Mouse (Mus musculus) brain, adult 2 months (tissue): ENCODE results near the gene Man2b2.

Experiments
- DNase-seq: peaks from one replicate; pipeline ENCODE4 v3.0.0; 2011; ENCODE audit warnings: low read depth, low spot score

Gene Man2b2

DNA sequence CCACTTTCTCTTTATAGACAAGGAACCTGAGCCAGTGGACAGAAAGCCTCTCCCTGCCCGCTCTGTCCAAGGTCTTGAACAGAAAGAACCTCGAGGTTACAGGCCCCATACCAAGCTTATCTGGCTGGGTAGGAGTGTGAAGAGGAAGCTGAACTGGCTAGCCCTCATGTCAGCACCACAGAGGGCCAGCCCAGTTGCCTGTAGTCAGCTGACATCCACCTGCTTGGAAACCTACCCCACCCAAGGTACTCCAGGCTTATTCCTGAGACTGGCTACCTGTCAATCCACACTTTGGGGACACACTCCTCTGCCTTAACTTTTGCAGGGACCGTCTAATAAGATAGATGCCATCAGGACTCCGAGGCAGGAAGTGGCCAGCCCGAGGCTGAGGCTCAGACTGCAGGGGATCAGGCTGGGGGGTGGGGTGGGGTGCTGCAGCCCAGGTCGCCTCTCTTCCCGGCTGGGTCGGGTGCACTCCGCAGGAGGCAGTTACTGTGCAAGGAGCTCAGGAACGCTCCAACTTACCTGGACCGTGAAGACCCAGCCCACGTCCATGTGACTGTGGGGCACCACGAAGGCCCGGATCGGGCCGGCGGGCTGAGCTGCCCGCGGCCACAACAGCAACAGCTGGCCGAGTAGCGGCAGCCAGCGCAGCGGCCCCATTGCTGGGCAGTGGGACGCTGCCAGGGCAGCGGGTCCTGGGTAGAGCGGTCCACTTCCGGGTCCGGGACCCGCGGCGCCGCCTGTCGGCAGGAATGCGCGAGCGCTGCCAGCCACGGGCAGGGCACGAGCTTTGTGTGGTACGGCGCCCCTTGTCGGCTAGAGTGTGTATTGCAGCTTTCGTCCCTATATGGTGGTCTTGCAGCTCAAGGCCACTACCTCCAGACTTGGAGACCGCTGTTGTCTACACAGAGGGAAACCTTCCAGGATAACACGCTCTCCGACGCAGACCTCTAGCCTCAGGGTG lies at the start of gene Man2b2:
Gene Man2b2, minus strand, starts transcription at position 741 of the 967 bp plus-strand sequence.
- DNase-seq = peak; percentile 88

DNA sequence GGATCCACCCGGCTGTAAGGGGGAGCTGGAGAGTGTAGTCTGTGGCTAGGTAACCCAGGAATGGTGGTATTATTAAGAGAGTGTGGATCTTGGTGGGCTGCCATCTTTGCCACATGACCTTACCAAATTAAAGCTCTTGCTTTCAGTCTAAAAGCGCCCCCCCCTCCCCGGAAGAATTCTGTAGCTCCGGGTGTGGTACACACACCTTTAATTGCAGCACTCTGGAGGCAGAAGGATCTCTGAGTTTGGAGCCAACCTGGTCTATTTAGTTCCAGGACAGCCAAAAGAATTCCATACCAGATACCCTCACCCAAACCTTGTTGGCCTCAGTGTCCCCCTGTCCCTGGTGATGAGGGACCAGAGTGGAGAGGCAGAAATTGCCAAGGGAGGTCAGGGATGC lies 48.3 kb upstream of the Man2b2 start:
- DNase-seq = peak; percentile 4

DNA sequence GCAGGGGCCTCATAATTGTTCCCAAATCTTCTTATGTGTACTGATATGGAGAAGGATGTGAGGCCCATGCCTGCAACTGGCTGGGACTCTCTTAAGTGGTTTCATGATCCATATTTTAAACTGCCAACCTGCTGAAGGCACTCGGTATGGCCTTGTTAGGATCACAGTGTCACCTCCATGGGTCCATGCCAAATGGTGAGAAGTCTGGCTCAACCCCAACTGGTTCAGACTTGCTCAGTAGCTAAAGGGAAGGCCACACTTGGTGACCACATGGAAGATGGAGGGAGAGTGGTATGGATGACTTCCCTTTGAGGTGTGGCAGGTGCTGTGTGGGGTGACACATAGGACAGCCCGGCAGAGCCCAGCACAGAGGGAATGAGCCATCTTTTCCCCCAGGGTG lies 47.2 kb upstream of the Man2b2 start:
- DNase-seq = peak; percentile 91

GRCm38 (mm10) chr5:36876777-36877396 lies 46.4 kb upstream of the Man2b2 start:
- peak; percentile 93 for DNase-seq

DNA sequence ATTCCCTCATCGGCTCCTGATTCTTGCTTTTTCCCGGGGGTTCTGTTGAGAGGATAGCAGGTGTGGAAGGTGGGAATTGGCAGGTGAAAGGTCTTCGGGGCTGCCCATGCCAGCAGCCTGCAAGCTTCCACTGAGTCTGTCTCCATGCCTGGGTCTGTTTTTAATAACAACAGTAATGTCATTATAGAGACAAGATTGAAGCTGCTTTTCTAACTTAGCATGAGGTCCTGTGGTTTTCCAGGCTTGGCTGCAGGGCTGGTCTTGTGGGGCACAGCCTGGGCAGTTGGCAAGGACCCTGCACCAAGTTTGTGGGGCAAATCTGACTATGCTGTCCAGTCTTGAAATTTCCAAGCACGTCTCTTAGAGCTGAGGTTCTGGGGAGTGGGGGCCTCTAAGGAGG lies 45.5 kb upstream of the Man2b2 start:
- DNase-seq = peak; percentile 41

GRCm38 (mm10) chr5:36870916-36871315 lies 40.5 kb upstream of the Man2b2 start:
- peak; percentile 60 for DNase-seq

DNA sequence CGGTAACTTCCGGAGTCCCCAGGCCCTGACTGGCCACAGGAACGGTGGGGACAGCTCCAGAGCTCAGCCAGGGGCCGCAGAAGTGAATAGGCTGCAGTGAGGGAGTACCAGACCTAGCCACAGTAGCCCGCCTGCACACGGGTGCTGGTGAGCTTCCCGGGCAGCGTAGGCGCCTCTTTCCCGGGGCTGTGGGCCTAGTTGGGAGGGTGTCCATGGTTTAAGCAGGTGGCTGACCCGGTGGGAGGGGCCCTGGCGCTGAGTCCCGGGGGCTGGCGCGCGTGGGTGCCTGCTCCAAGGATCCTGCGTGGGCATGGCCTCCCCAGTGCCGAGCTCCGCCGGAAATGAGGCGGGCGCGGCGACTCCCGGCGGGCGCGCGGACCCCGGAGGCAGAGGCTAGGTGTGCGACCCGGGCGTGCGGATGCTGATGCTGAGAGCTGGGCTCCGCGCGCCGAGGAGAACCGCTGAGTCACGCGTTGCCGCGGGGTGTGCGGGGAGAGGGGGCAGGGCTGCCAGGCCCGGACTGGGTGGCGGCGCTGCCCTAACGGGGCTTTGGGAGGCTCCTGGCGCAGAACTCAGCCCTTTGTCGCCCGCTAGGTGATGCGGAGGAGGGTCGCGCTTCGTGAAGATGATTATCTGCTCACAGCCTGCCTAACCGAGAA lies 39.3 kb upstream of the Man2b2 start:
- DNase-seq = peak; percentile 87

GRCm38 (mm10) chr5:36869186-36869577 lies 38.7 kb upstream of the Man2b2 start:
- DNase-seq = peak; percentile 83

- peak; percentile 90 for DNase-seq
Measured at GRCm38 (mm10) chr5:36868266-36869090, 38.0 kb upstream of the Man2b2 start, which contains the start of gene Ppp2r2c. Gene Ppp2r2c (plus strand): TSS chr5:36868513.

GRCm38 (mm10) chr5:36867561-36867960 lies 37.1 kb upstream of the Man2b2 start:
- peak; percentile 79 for DNase-seq

DNA sequence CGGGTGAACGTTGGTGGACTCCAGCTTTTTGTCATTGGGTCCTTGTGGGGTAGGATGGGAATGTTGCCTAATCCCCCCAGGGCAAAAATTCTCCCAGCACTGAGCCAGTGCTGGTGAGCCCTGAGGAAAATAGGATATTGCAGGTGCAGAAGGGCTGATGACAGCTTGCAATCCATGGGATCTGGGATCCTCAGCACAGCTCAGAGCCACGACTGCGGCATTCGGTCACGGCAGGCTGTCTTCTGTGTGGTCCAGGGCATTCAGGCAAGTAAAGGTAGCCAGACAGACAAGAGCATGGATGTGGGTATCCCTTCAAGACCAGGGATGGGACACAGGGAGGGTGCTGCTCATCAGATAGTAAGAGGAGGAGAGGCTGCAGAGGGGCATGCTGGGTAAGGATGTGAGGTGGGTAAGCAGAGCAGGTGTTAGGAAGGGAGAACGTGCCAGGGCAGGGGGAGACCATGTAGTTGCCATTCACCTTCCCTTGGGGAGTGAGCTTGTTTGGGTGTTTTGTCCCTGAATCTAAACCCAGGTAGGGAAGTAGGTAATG lies 36.3 kb upstream of the Man2b2 start:
- DNase-seq = no peak

DNA sequence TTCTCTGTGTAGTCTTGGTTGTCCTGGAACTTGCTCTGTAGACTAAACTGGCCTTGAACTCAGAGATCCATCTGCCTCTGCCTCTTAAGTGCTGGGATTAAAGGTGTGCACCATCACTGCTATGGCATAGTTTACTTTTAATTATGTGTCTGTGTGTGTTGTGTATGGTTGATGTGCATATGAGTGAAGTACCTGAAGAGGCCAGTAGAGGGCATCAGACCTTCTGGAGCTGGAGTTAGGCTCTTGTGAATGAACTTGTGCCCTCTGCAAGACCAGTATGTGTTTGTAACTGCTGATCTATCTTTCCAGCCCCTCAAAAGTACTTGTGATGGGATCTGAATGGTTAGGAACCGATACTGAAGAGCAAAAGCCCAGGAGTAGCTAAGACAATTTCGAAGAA lies 30.6 kb upstream of the Man2b2 start:
- no peak for DNase-seq

- DNase-seq = no peak
Measured at GRCm38 (mm10) chr5:36857546-36857945, 27.1 kb upstream of the Man2b2 start.

DNA sequence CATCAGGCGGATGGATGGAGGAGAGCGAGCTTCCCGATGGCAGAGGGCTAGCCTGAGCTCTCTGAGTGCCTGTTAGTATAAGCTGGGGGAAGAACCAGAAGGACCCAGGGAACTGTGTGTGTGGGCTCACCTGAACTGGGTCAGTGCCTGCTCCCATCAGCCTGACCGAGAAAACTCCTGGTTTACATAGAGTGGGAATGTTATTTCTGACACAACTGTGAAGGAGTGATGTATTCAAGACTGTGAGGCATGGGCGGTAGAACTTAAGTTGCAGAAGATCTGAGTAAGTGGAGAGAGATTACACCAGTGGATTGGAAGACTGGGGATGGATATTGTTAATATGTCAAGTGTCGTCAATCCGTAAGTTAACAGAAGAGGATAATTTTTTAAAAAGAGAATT lies 26.1 kb upstream of the Man2b2 start:
- peak; percentile 55 for DNase-seq

- no peak for DNase-seq
Measured at GRCm38 (mm10) chr5:36855180-36855579, 24.7 kb upstream of the Man2b2 start.

DNA sequence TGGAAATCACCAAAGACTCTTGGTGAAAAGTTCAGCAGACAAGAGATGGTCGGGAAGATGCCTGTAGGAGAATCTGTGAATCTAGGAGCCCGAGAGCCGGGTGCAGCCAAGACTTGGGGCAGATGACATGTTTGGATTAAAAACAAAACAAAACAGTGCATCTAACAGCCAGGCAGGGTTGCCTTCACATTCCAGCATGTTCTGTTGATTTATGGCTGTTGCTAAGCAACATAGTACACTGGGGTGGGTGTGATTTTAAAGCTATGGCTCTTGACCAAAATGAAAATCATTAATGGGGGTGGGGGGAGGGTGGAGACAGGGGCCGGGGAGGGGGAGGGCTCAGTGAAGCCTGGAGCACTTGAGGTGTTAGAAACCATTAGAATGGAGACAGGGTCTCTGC lies 21.1 kb upstream of the Man2b2 start:
- DNase-seq = no peak

DNA sequence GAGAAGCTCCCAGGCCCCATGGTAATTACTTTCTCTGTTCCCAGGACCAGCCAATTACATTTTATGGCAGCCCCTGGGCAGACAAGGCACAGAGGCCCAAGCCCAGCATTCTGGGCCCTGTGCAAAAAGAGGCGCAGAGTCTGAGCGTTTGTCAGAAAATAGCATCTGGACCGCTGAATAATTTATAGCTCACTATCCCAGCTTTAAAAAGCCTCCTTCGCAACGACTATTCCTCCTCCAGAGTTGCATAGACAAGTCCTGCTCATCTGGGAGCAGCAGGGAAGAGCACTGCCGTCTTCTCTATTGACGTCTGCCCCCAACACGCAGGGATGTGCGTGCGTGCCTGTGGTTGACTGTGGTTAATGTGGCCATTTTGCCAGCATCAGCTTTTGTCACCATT lies 14.0 kb upstream of the Man2b2 start:
- peak; percentile 85 for DNase-seq

DNA sequence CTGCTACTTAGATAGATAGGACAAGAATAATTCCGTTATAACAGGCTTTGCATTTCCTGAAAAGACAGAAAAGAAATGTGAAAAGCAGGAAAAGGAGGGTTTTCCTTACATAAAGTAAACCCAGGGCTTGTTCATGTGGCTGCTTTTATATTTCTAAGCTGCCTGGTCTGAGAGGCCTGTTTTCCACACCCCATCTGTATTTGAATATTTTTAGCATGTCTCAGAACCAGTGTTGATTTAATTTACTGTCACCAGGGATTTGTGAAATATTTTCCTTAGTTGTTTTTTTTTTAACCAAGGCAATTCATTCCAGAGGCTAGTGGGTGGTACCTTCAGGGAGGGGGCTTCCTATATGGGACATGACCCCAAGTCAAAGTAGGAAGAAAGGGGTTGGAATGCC lies 11.2 kb upstream of the Man2b2 start:
- peak; percentile 53 for DNase-seq

DNA sequence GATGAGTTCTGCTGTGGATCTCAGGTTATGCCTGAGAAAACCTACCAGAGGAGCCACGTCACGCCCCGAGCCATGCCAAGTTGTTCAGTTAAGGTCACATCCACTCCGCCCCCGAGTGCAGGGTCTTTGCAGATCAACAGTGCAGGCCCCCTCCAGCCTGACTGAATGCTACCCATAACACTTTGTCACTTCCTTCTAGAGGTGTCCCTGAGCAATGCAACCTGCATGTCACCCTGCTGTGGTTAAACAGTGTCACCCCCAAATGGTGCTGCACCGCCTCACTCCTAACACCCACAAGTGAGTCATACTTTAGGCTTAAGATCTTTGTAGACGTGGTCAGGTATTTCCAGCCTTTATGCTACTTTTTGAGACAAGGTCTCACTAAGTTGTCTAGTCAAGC lies 9.6 kb upstream of the Man2b2 start:
- DNase-seq = no peak

GRCm38 (mm10) chr5:36839602-36840001 lies 9.1 kb upstream of the Man2b2 start:
- DNase-seq = no peak

GRCm38 (mm10) chr5:36839032-36839431 lies 8.6 kb upstream of the Man2b2 start:
- peak; percentile 93 for DNase-seq
